ENCODE assay signal across 8 mouse cellular contexts in genomic region chr10:41934633-41935475, GRCm38 (mm10).
A peak's percentile ranks its signal among the peaks of the same experiment; 100 is the strongest.
DNase-seq lines count a peak whose midpoint lies in the region; ATAC-seq and TF ChIP-seq lines count a peak whose summit lies in the region.

No protein-coding gene starts in this region.

- peak; percentile 90 to 92 for DNase-seq in adrenal gland, postnatal 36 days
- DNase-seq in heart, adult 2 months, result peak; percentile 86 to 92
- peak; percentile 93 to 94 for DNase-seq in kidney, adult 8-10 months
- DNase-seq in limb, embryonic 10.5 days (ENCODE audit: low spot score), result peak; percentile 37
- DNase-seq in midbrain, embryonic 14.5 days, result peak; percentile 86
- DNase-seq in stomach, postnatal 0 days (ENCODE audit: low spot score), result peak; percentile 59
- DNase-seq in thymus, postnatal 25 days, result no peak

- H3K9ac ChIP-seq in embryonic facial prominence, embryonic 13.5 days, result peak overlapping the region; percentile 44; the same call in 1 of the 2 replicates
- H3K9ac ChIP-seq in heart, adult 2 months (ENCODE audit: low read depth, low read length), result peak overlapping the region; percentile 24
- H3K9ac ChIP-seq in midbrain, embryonic 14.5 days (replicated peaks; ENCODE audit: low read length), result no peak overlapping the region
- 0 out of 2 replicates have a peak overlapping the region, but pooled peaks have one; percentile 8 for H3K9ac ChIP-seq in stomach, postnatal 0 days (ENCODE audit: low read length)

- no peak for ATAC-seq in embryonic facial prominence, embryonic 13.5 days (ENCODE audit: insufficient number of reproducible peaks, insufficient read depth, low FRiP score, low TSS enrichment, low read depth)
- peak; percentile 89 for ATAC-seq in midbrain, embryonic 14.5 days (ENCODE audit: low FRiP score, low TSS enrichment)
- ATAC-seq in stomach, postnatal 0 days (ENCODE audit: low FRiP score, low TSS enrichment), result peak; percentile 49

- H3K79me2 ChIP-seq in heart, adult 2 months (replicated peaks; ENCODE audit: control insufficient read depth, insufficient read depth, low read length), result no peaks in the 10 kb centered on the region

- H3K27me3 ChIP-seq in embryonic facial prominence, embryonic 13.5 days, result no peaks in the 10 kb centered on the region
- H3K27me3 ChIP-seq in heart, adult 2 months (ENCODE audit: control insufficient read depth, insufficient read depth, low read length), result no peaks in the 10 kb centered on the region
- H3K27me3 ChIP-seq in limb, embryonic 10.5 days (ENCODE audit: low read depth, poor library complexity, severe bottlenecking), result no peaks in the 10 kb centered on the region
- no peaks in the 10 kb centered on the region for H3K27me3 ChIP-seq in midbrain, embryonic 14.5 days (ENCODE audit: control insufficient read depth, insufficient read depth, low read length)
- no peaks in the 10 kb centered on the region for H3K27me3 ChIP-seq in stomach, postnatal 0 days (ENCODE audit: control insufficient read depth, insufficient read depth, low read length)

- TF ChIP-seq EP300 in heart, adult 2 months (IDR thresholded peaks at IDR 0.05; ENCODE audit: insufficient read depth, low read depth, low read length), result peak; percentile 73
- TF ChIP-seq EP300 in stomach, postnatal 0 days (optimal IDR thresholded peaks at IDR 0.05), result no peak

- H3K4me1 ChIP-seq in embryonic facial prominence, embryonic 13.5 days, result peaks cover 35% of the 10 kb centered on the region
- peaks cover 25% of the 10 kb centered on the region for H3K4me1 ChIP-seq in heart, adult 2 months (ENCODE audit: control insufficient read depth, insufficient read depth, low read length)
- H3K4me1 ChIP-seq in limb, embryonic 10.5 days, result peaks cover 25% of the 10 kb centered on the region
- H3K4me1 ChIP-seq in midbrain, embryonic 14.5 days (ENCODE audit: control insufficient read depth, insufficient read depth, low read length), result peaks cover 6% of the 10 kb centered on the region; the same call in 1 of the 2 replicates
- H3K4me1 ChIP-seq in stomach, postnatal 0 days (replicated peaks; ENCODE audit: control insufficient read depth, insufficient read depth), result peaks cover 6% of the 10 kb centered on the region

- no peaks in the 10 kb centered on the region for H3K9me3 ChIP-seq in embryonic facial prominence, embryonic 13.5 days
- no peaks in the 10 kb centered on the region for H3K9me3 ChIP-seq in limb, embryonic 10.5 days (replicated peaks)
- H3K9me3 ChIP-seq in midbrain, embryonic 14.5 days (ENCODE audit: control insufficient read depth, low read length), result no peaks in the 10 kb centered on the region
- no peaks in the 10 kb centered on the region for H3K9me3 ChIP-seq in stomach, postnatal 0 days (ENCODE audit: control insufficient read depth, low read length)

- H3K36me3 ChIP-seq in embryonic facial prominence, embryonic 13.5 days, result no peaks in the 10 kb centered on the region
- peaks cover 8% of the 10 kb centered on the region for H3K36me3 ChIP-seq in heart, adult 2 months (ENCODE audit: control insufficient read depth, insufficient read depth, low read length)
- no peaks in the 10 kb centered on the region for H3K36me3 ChIP-seq in limb, embryonic 10.5 days
- H3K36me3 ChIP-seq in midbrain, embryonic 14.5 days (ENCODE audit: control insufficient read depth, insufficient read depth, low read length), result no peaks in the 10 kb centered on the region
- H3K36me3 ChIP-seq in stomach, postnatal 0 days (ENCODE audit: control insufficient read depth, insufficient read depth, low read length), result no peaks in the 10 kb centered on the region

- peak overlapping the region; percentile 73 for H3K27ac ChIP-seq in embryonic facial prominence, embryonic 13.5 days
- peak overlapping the region; percentile 98 for H3K27ac ChIP-seq in heart, adult 2 months
- peak overlapping the region; percentile 57; the same call in 1 of the 2 replicates for H3K27ac ChIP-seq in limb, embryonic 10.5 days
- peak overlapping the region; percentile 72 for H3K27ac ChIP-seq in midbrain, embryonic 14.5 days (replicated peaks; ENCODE audit: low read depth, low read length)
- peak overlapping the region; percentile 74 for H3K27ac ChIP-seq in stomach, postnatal 0 days (replicated peaks)

- H3K4me3 ChIP-seq in embryonic facial prominence, embryonic 13.5 days, result peak overlapping the region; percentile 17
- peak overlapping the region; percentile 17; the same call in 1 of the 2 replicates for H3K4me3 ChIP-seq in heart, adult 2 months
- H3K4me3 ChIP-seq in limb, embryonic 10.5 days, result no peak overlapping the region
- 0 out of 2 replicates have a peak overlapping the region, but pooled peaks have one; percentile 4 for H3K4me3 ChIP-seq in midbrain, embryonic 14.5 days (replicated peaks; ENCODE audit: low read depth, low read length)
- peak overlapping the region; percentile 10; the same call in 1 of the 2 replicates for H3K4me3 ChIP-seq in stomach, postnatal 0 days (ENCODE audit: low read depth, low read length)

- TF ChIP-seq CTCF in heart, adult 2 months (IDR thresholded peaks at IDR 0.05), result peak; percentile 54
- TF ChIP-seq CTCF in stomach, postnatal 0 days (IDR thresholded peaks at IDR 0.05; ENCODE audit: low read depth), result no peak

- intact Hi-C loops in heart, adult 2 months (cut with DNase I), result loop anchor here (2.0 to 5.0 kb wide), 2 partner anchors 24 to 42 kb away; no protein-coding TSS in a partner anchor

- peak overlapping the region; percentile 56 for H3K4me2 ChIP-seq in embryonic facial prominence, embryonic 13.5 days
- H3K4me2 ChIP-seq in midbrain, embryonic 14.5 days (ENCODE audit: low read length), result peak overlapping the region; percentile 48
- peak overlapping the region; percentile 38 for H3K4me2 ChIP-seq in stomach, postnatal 0 days (replicated peaks; ENCODE audit: low read depth)

- 20% methylated on average over 21 of the region's 21 CpGs for WGBS in embryonic facial prominence, embryonic 13.5 days
- WGBS in heart, adult 2 months, result 7% methylated on average over 21 of the region's 21 CpGs
- WGBS in limb, embryonic 10.5 days, result 34% methylated on average over 21 of the region's 21 CpGs
- 8% methylated on average over 21 of the region's 21 CpGs for WGBS in midbrain, embryonic 14.5 days
- 4% methylated on average over 21 of the region's 21 CpGs for WGBS in stomach, postnatal 0 days

- TF ChIP-seq POLR2A in heart, adult 2 months (IDR thresholded peaks at IDR 0.05; ENCODE audit: insufficient read depth, low read depth, low read length), result peak; percentile 54
